Mouse (Mus musculus) small intestine, adult 2 months (tissue): ENCODE data around the gene Lrch3. TPM values are rescaled to one million over a fixed set of nuclear protein-coding genes. Genes with fewer than 3 reads are reported as not detected.

ENCODE experiments used
- H3K27ac ChIP-seq: fragments of 200-500 bp; 2 replicates; pipeline ENCODE4 v1.5.1; 2012; ENCODE audit warnings: low read depth, low read length, control low read depth, inconsistent platforms; ENCODE audit not compliant: insufficient read depth
- H3K27me3 ChIP-seq: fragments of 200-500 bp; 2 replicates; pipeline ENCODE4 v1.6.1; 2012; ENCODE audit warnings: mild to moderate bottlenecking, moderate library complexity, low read length, inconsistent platforms; ENCODE audit not compliant: control insufficient read depth, insufficient read depth
- H3K36me3 ChIP-seq: fragments of 200-500 bp; 2 replicates; pipeline ENCODE4 v1.6.1; 2012; ENCODE audit warnings: mild to moderate bottlenecking, low read length, control low read depth, inconsistent platforms; ENCODE audit not compliant: control insufficient read depth, insufficient read depth
- H3K4me1 ChIP-seq: fragments of 200-500 bp; 2 replicates; pipeline ENCODE4 v1.6.1; 2012; ENCODE audit warnings: low read length, inconsistent platforms, mixed read lengths; ENCODE audit not compliant: control insufficient read depth, insufficient read depth, insufficient read length
- H3K4me3 ChIP-seq: fragments of 200-500 bp; 2 replicates; pipeline ENCODE4 v1.5.1; 2012; ENCODE audit warnings: low read depth, mild to moderate bottlenecking, control low read depth, inconsistent platforms, low read length, moderate library complexity
- CTCF ChIP-seq: fragments of 200-500 bp; IDR thresholded peaks from 2 replicates; pipeline ENCODE4 v1.5.1; 2012; ENCODE audit warnings: low read depth, mild to moderate bottlenecking, control low read depth, inconsistent platforms, low read length, moderate library complexity, mixed read lengths; ENCODE audit not compliant: insufficient replicate concordance, insufficient read length; ENCODE audit errors: extremely low read depth
- POLR2A ChIP-seq: fragments of 200-500 bp; IDR thresholded peaks from 2 replicates; pipeline ENCODE4 v1.6.1; 2012; ENCODE audit warnings: low read depth, mild to moderate bottlenecking, control low read depth, inconsistent platforms, low read length, moderate library complexity
- WGBS: fragments of 180-500 bp; shearing (Covaris S2); methylation state at CpG from one replicate; pipeline ENCODE4 v1.1.7; 2018; 5-methylcytosine and 5-hydroxymethylcytosine counted together
- polyA plus RNA-seq: library from polyadenylated mRNA; depleted of rRNA; stranded (reverse); fragments of >200 nt; gene quantifications from 2 replicates; pipeline ENCODE4 v1.2.3, GENCODE M21; 2012

Lrch3 gene
- polyA plus RNA-seq, 1 experiment, result 12.7 TPM

- no peaks in the 10 kb centered on the region for H3K4me1 ChIP-seq
- H3K4me3 ChIP-seq, result no peak overlapping the region
- WGBS, result 85% methylated on average over 6 of the region's 6 CpGs
Observed at GRCm38 (mm10) chr16:32954304-32954703, 40.4 kb downstream of the Lrch3 start.

GRCm38 (mm10) chr16:32956889-32957288, 43.0 kb downstream of the Lrch3 start:
- 79% methylated on average over 5 of the region's 5 CpGs for WGBS
- peaks cover 39% of the 10 kb centered on the region for H3K36me3 ChIP-seq
- no peak overlapping the region for H3K27ac ChIP-seq
- H3K4me3 ChIP-seq, result no peak overlapping the region
- H3K4me1 ChIP-seq, result no peaks in the 10 kb centered on the region
- H3K27me3 ChIP-seq, result no peaks in the 10 kb centered on the region
- TF ChIP-seq CTCF (no peak), POLR2A (no peak)

More at GRCm38 (mm10) chr16:32954304-32954703, 40.4 kb downstream of the Lrch3 start:
- H3K36me3 ChIP-seq, result peaks cover 28% of the 10 kb centered on the region
- H3K27me3 ChIP-seq, result no peaks in the 10 kb centered on the region
- H3K27ac ChIP-seq, result no peak overlapping the region
- TF ChIP-seq POLR2A (no peak), CTCF (no peak)

- Histone ChIP-seq H3K27me3 (no peaks in the 10 kb centered on the region), H3K36me3 (peaks cover 32% of the 10 kb centered on the region), H3K27ac (no peak overlapping the region), H3K4me3 (no peak overlapping the region), H3K4me1 (no peaks in the 10 kb centered on the region)
- no peak for TF ChIP-seq CTCF
- no peak for TF ChIP-seq POLR2A
- WGBS, result 73% methylated on average over 5 of the region's 5 CpGs
Observed at GRCm38 (mm10) chr16:32972535-32972934, 58.6 kb downstream of the Lrch3 start.

GRCm38 (mm10) chr16:32973047-32973446, 59.1 kb downstream of the Lrch3 start:
- H3K36me3 ChIP-seq, result peaks cover 35% of the 10 kb centered on the region
- TF ChIP-seq CTCF, result no peak
- TF ChIP-seq POLR2A, result no peak
- H3K27ac ChIP-seq, result no peak overlapping the region
- no peaks in the 10 kb centered on the region for H3K4me1 ChIP-seq
- H3K4me3 ChIP-seq, result no peak overlapping the region
- WGBS, result 64% methylated on average over 2 of the region's 2 CpGs
- no peaks in the 10 kb centered on the region for H3K27me3 ChIP-seq

GRCm38 (mm10) chr16:32980227-32980626, 66.3 kb downstream of the Lrch3 start:
- H3K4me1 ChIP-seq, result no peaks in the 10 kb centered on the region
- WGBS, result 83% methylated on average over 1 of the region's 1 CpGs
- H3K36me3 ChIP-seq, result peaks cover 48% of the 10 kb centered on the region
- TF ChIP-seq CTCF (no peak), POLR2A (no peak)
- no peak overlapping the region for H3K27ac ChIP-seq
- no peaks in the 10 kb centered on the region for H3K27me3 ChIP-seq
- H3K4me3 ChIP-seq, result no peak overlapping the region

GRCm38 (mm10) chr16:32981405-32981804, 67.5 kb downstream of the Lrch3 start:
- Histone ChIP-seq H3K4me3 (no peak overlapping the region), H3K27ac (no peak overlapping the region), H3K27me3 (no peaks in the 10 kb centered on the region), H3K36me3 (peaks cover 47% of the 10 kb centered on the region), H3K4me1 (no peaks in the 10 kb centered on the region)
- WGBS, result 93% methylated on average over 4 of the region's 4 CpGs
- TF ChIP-seq CTCF (no peak), POLR2A (no peak)

GRCm38 (mm10) chr16:32984631-32985030, 70.7 kb downstream of the Lrch3 start:
- no peaks in the 10 kb centered on the region for H3K4me1 ChIP-seq
- WGBS, result 85% methylated on average over 2 of the region's 2 CpGs
- TF ChIP-seq CTCF (no peak), POLR2A (no peak)
- H3K27me3 ChIP-seq, result no peaks in the 10 kb centered on the region
- no peak overlapping the region for H3K27ac ChIP-seq
- peaks cover 40% of the 10 kb centered on the region for H3K36me3 ChIP-seq
- H3K4me3 ChIP-seq, result no peak overlapping the region

GRCm38 (mm10) chr16:32992158-32992557, 78.3 kb downstream of the Lrch3 start:
- Histone ChIP-seq H3K36me3 (peaks cover 28% of the 10 kb centered on the region), H3K27me3 (no peaks in the 10 kb centered on the region), H3K27ac (no peak overlapping the region), H3K4me1 (no peaks in the 10 kb centered on the region), H3K4me3 (no peak overlapping the region)
- 91% methylated on average over 5 of the region's 5 CpGs for WGBS
- TF ChIP-seq POLR2A, result no peak
- TF ChIP-seq CTCF, result no peak
